Mouse (Mus musculus): ENCODE measurements around the gene Ptprd. TPM values are rescaled to one million over a fixed set of nuclear protein-coding genes. Genes with fewer than 3 reads are reported as not detected.

Ptprd gene
- total and polyA plus RNA-seq, 3 experiments = not detected

DNA sequence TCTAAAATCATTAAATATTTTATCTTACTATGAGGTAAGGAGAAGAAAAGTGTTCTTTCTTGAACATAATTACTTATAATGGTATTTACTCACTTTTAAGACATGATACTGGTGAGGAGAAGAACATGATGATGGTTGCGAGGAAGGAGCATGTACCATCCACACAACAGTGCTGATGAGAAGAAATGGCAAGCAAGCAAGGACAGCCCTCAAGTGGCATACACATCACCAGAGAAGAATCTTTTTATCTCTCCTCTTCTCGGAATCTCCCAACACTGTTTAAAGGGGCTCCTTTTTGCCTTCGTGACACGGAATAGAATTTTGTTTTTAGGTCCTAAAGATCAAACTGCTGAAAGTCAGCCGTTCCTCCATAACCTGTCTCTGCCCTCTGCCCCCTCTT lies 1973.2 kb downstream of the Ptprd start:
- no peaks in the 10 kb centered on the region for H3K79me2 ChIP-seq (ENCODE audit: control insufficient read depth, insufficient read depth, low read length, poor library complexity)
- no peaks in the 10 kb centered on the region for H3K27me3 ChIP-seq (ENCODE audit: control insufficient read depth in 1 of 2, insufficient read depth in 2 of 2, low read length in 2 of 2)
- no peak overlapping the region for H3K4me3 ChIP-seq (ENCODE audit: control insufficient read depth in 1 of 2, insufficient read depth in 1 of 2, low read depth in 2 of 2, low read length in 2 of 2)
- no peaks in the 10 kb centered on the region for H3K9me3 ChIP-seq (replicated peaks; ENCODE audit: insufficient read depth, low read length)
- DNase-seq (ENCODE audit: low read depth, low spot score) = no peak
- no peak for TF ChIP-seq ELF1 (IDR thresholded peaks at IDR 0.05; ENCODE audit: low read depth, low read length)
- TF ChIP-seq RAD21 (IDR thresholded peaks at IDR 0.05; ENCODE audit: low read depth, low read length) = no peak
- no peak for TF ChIP-seq UBTF (IDR thresholded peaks at IDR 0.05; ENCODE audit: borderline replicate concordance, insufficient read depth, low read depth, low read length)
- no peak for TF ChIP-seq ZNF384 (IDR thresholded peaks at IDR 0.05; ENCODE audit: low read depth, low read length)
- H3K4me1 ChIP-seq (ENCODE audit: control insufficient read depth in 1 of 2, insufficient read depth in 2 of 2, low read length in 2 of 2) = no peaks in the 10 kb centered on the region
- H3K36me3 ChIP-seq (ENCODE audit: control insufficient read depth in 1 of 2, insufficient read depth in 2 of 2, low read length in 2 of 2) = no peaks in the 10 kb centered on the region
- no peak overlapping the region for H3K9ac ChIP-seq (ENCODE audit: control insufficient read depth, low read depth, low read length, poor library complexity, severe bottlenecking)
- no peak overlapping the region for H3K27ac ChIP-seq (ENCODE audit: control insufficient read depth, low read depth, low read length)

DNA sequence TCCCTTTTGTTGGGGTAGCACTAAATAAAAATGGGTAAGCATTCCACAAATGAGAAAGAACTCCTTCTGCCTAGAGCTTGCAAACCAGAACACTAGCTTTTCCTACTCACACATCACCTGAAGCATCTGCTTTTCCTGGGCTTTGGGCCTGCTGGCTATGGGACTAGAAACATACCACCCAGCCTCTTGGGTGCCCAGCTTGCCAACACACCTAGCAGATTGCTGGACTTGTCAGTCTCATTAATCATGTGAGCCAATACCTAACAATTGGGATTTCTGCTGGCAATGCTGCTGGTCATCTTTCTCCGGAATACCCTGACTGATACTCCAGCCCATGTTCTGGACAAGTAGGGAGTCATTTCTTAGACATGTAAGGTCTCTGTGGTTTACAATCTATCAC lies 1973.9 kb downstream of the Ptprd start:
- Histone ChIP-seq H3K4me3 (ENCODE audit: control insufficient read depth in 1 of 2, insufficient read depth in 1 of 2, low read depth in 2 of 2, low read length in 2 of 2) (no peak overlapping the region), H3K4me1 (ENCODE audit: control insufficient read depth in 1 of 2, insufficient read depth in 2 of 2, low read length in 2 of 2) (no peaks in the 10 kb centered on the region), H3K9ac (ENCODE audit: control insufficient read depth, low read depth, low read length, poor library complexity, severe bottlenecking) (no peak overlapping the region), H3K27me3 (ENCODE audit: control insufficient read depth in 1 of 2, insufficient read depth in 2 of 2, low read length in 2 of 2) (no peaks in the 10 kb centered on the region), H3K27ac (ENCODE audit: control insufficient read depth, low read depth, low read length) (no peak overlapping the region), H3K9me3 (replicated peaks; ENCODE audit: insufficient read depth, low read length) (no peaks in the 10 kb centered on the region), H3K36me3 (ENCODE audit: control insufficient read depth in 1 of 2, insufficient read depth in 2 of 2, low read length in 2 of 2) (no peaks in the 10 kb centered on the region), H3K79me2 (ENCODE audit: control insufficient read depth, insufficient read depth, low read length, poor library complexity) (no peaks in the 10 kb centered on the region)
- no peak for DNase-seq (ENCODE audit: low read depth, low spot score)
- no peak for TF ChIP-seq HCFC1 (IDR thresholded peaks at IDR 0.05; ENCODE audit: low read depth, low read length)
- TF ChIP-seq RCOR1 (IDR thresholded peaks at IDR 0.05; ENCODE audit: low read depth, low read length) = no peak
- TF ChIP-seq TBP (IDR thresholded peaks at IDR 0.05; ENCODE audit: low read depth, low read length) = no peak
- TF ChIP-seq NELFE (IDR thresholded peaks at IDR 0.05; ENCODE audit: low read depth, low read length) = no peak
- TF ChIP-seq POLR2AphosphoS2 (IDR thresholded peaks at IDR 0.05; ENCODE audit: low read length) = no peak
- TF ChIP-seq GABPA (IDR thresholded peaks at IDR 0.05; ENCODE audit: low read depth, low read length) = no peak
- TF ChIP-seq MAX (IDR thresholded peaks at IDR 0.05; ENCODE audit: low read length) = no peak
- TF ChIP-seq EP300 (IDR thresholded peaks at IDR 0.05; ENCODE audit: low read depth in 1 of 2, low read length in 2 of 2) = no peak
- no peak for TF ChIP-seq RAD21 (IDR thresholded peaks at IDR 0.05; ENCODE audit: low read depth, low read length)

DNA sequence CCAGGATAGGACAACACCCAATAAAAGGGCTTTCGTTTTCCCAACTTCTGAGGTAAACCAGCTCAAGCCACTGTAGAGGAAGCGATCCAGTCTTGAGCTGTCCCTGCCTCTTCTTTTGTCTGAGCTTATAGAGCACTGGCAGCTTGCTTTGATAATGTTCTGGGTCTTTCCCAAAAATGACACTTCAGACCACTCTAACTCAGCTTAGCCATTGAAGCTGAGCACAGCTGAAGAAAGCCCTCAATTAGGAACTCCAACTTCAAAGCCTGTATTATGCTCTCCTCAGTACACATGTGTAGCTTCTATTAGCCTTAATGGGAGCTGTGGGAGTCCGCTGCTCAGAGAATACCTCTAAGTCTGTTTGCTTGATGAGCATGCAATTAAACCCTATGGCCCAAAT lies 1988.0 kb downstream of the Ptprd start:
- no peaks in the 10 kb centered on the region for H3K9me3 ChIP-seq (replicated peaks; ENCODE audit: insufficient read depth, low read length)
- H3K79me2 ChIP-seq (ENCODE audit: control insufficient read depth, insufficient read depth, low read length, poor library complexity) = no peaks in the 10 kb centered on the region
- no peak overlapping the region for H3K4me3 ChIP-seq (ENCODE audit: control insufficient read depth in 1 of 2, insufficient read depth in 1 of 2, low read depth in 2 of 2, low read length in 2 of 2)
- DNase-seq (ENCODE audit: low read depth, low spot score) = no peak
- H3K36me3 ChIP-seq (ENCODE audit: control insufficient read depth in 1 of 2, insufficient read depth in 2 of 2, low read length in 2 of 2) = no peaks in the 10 kb centered on the region
- H3K27me3 ChIP-seq (ENCODE audit: control insufficient read depth in 1 of 2, insufficient read depth in 2 of 2, low read length in 2 of 2) = no peaks in the 10 kb centered on the region
- no peak overlapping the region for H3K27ac ChIP-seq (ENCODE audit: control insufficient read depth, low read depth, low read length)
- no peaks in the 10 kb centered on the region for H3K4me1 ChIP-seq (ENCODE audit: control insufficient read depth in 1 of 2, insufficient read depth in 2 of 2, low read length in 2 of 2)
- no peak for TF ChIP-seq TCF12 (IDR thresholded peaks at IDR 0.05; ENCODE audit: low read depth, low read length)
- no peak overlapping the region for H3K9ac ChIP-seq (ENCODE audit: control insufficient read depth, low read depth, low read length, poor library complexity, severe bottlenecking)

Data from MEL (cell line).